Mouse (Mus musculus) cerebellum, adult (tissue): ENCODE results near the gene Rnf26.

ENCODE experiments used
- ATAC-seq: cut with Nextera tagmentation; 2 replicates; pipeline ENCODE4 v1.9.2; 2017; ENCODE audit warnings: mild to moderate bottlenecking, moderate library complexity, mixed read lengths; ENCODE audit not compliant: insufficient number of reproducible peaks, low FRiP score, low TSS enrichment

Gene Rnf26

DNA sequence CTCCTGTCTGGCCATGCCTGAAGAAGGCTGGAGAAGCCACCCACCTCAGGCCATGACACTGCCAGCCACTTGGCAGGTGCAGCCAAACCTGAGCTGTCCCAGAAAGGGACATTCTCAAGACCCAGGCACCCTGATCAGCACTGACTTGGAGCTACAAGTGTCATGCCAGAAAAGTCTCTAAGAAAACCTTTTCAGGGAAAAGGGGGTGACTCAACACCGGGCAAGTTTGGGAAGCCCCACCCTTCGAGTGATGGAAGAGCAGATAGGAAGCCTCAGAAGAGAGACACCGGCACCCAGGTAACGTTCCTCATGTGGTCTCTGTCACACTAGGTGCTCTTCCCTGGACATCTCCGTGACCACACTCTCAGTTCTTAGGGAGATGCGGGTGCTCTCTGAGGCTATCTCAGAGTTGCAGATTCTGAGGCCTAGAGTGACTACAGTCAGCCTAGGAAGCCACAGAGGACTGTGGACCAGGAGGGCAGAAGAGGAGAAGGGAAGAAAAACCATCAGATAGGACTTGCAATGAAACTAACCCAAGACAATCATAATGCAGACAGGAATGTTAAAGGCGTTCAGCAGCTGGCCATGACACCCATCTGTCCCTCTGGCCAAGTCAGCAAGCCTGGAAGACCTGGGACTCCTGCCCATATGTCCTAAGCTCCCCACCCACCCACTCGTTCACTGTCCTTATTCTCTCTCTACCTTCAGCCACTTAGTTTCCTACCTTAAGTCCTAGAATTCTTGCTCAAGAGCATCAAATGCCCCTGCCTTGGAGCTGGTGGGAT is 63.7 kb downstream of the Rnf26 start:
- ATAC-seq, result no peak

GRCm38 (mm10) chr9:44048541-44049380 is 64.6 kb downstream of the Rnf26 start:
- ATAC-seq, result no peak

DNA sequence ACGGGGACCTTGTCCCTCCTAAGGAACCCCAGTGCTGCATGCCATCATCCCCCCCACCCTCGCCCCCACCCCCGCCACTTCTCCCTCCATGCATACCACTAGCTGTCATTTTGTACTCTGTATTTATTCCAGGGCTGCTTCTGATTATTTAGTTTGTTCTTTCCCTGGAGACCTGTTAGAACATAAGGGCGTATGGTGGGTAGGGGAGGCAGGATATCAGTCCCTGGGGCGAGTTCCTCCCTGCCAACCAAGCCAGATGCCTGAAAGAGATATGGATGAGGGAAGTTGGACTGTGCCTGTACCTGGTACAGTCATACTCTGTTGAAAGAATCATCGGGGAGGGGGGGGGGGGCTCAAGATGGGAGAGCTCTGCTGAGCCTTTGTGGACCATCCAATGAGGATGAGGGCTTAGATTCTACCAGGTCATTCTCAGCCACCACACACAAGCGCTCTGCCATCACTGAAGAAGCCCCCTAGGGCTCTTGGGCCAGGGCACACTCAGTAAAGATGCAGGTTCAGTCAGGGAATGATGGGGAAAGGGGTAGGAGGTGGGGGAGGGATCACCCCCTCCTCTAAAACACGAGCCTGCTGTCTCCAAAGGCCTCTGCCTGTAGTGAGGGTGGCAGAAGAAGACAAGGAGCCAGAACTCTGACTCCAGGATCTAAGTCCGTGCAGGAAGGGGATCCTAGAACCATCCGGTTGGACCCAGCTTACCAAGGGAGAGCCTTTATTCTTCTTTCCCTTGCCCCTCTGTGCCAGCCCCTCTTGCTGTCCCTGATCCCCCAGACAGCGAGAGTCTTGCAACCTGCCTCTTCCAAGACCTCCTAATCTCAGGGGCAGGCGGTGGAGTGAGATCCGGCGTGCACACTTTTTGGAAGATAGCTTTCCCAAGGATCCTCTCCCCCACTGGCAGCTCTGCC is 65.5 kb downstream of the Rnf26 start:
- ATAC-seq, result no peak

- no peak for ATAC-seq
Measured at GRCm38 (mm10) chr9:44047071-44047470, 66.2 kb downstream of the Rnf26 start.

DNA sequence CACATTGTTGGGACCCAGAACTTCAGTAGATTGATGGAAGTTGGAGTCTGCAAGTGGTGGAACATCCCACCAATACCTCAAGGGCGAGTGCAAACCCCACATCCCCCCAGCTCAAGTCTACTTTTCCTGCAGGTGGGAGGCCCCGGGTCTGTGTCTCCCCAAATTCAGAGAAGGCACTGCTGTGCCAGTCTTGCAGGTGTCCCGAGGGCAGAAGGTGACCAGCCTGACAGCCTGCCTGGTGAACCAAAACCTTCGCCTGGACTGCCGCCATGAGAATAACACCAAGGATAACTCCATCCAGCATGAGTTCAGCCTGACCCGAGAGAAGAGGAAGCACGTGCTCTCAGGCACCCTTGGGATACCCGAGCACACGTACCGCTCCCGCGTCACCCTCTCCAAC is 66.9 kb downstream of the Rnf26 start:
- no peak for ATAC-seq

- ATAC-seq, result no peak
Measured at GRCm38 (mm10) chr9:44045884-44046272, 67.4 kb downstream of the Rnf26 start.
